Mouse (Mus musculus) heart, postnatal 0 days (tissue): ENCODE results near the gene Dhx16.

Experiments used
- CTCF ChIP-seq: IDR thresholded peaks from 2 replicates; pipeline ENCODE4 v1.5.1; 2016; ENCODE audit warnings: antibody characterized with exemption, control low read depth, low read depth
- EP300 ChIP-seq: IDR thresholded peaks from 2 replicates; pipeline ENCODE4 v1.6.1; 2016; ENCODE audit warnings: antibody characterized with exemption, low read depth

- peak; percentile 88 for TF ChIP-seq CTCF
- TF ChIP-seq EP300 = no peak; the same call in 1 of the 2 replicates
Measured at GRCm38 (mm10) chr17:35879245-35880057, at the start of gene Dhx16.
